Mouse (Mus musculus): ENCODE measurements around the gene Crygf. TPM values are rescaled to one million over a fixed set of nuclear protein-coding genes. Genes with fewer than 3 reads are reported as not detected.
"Not testable (repeated sequence)": the region's sequence is repeated elsewhere in the genome, so short reads cannot be mapped to it uniquely, and the experiment has no call there.

Gene Crygf
- total RNA-seq (2014; rRNA removed) (3.3 TPM in 1 of 2 replicates, not detected in the other), polyA plus RNA-seq (2015; fragmentation: Nextera tagmentation; extraction: Ambion mirVana) (not detected in 2 replicates)

- Histone ChIP-seq H3K27ac (no peak within 1 kb of the TSS), H3K4me3 (ENCODE audit: low read length) (no peak within 1 kb of the TSS), H3K36me3 (ENCODE audit: insufficient read depth, low read length) (no peaks in the 10 kb centered on the region), H3K27me3 (ENCODE audit: insufficient read depth, low read length) (no peaks in the 10 kb centered on the region), H3K9ac (replicated peaks; ENCODE audit: low read length) (no peak within 1 kb of the TSS), H3K4me2 (ENCODE audit: low read depth, low read length) (no peak within 1 kb of the TSS), H3K4me1 (ENCODE audit: insufficient read depth, low read length) (no peaks in the 10 kb centered on the region), H3K9me3 (ENCODE audit: low read length) (no peaks in the 10 kb centered on the region)
- TF ChIP-seq CTCF (IDR thresholded peaks at IDR 0.05; ENCODE audit: low read depth), result no peak
- DNase-seq (ENCODE audit: low spot score) (no peak), ATAC-seq (no peak)
- 51% methylated on average over 4 of the region's 4 CpGs for WGBS
These were observed at the start of gene Crygf for GRCm38 (mm10) chr1:65926294-65926693. Gene Crygf, plus strand, starts transcription at chr1:65926520.

DNA sequence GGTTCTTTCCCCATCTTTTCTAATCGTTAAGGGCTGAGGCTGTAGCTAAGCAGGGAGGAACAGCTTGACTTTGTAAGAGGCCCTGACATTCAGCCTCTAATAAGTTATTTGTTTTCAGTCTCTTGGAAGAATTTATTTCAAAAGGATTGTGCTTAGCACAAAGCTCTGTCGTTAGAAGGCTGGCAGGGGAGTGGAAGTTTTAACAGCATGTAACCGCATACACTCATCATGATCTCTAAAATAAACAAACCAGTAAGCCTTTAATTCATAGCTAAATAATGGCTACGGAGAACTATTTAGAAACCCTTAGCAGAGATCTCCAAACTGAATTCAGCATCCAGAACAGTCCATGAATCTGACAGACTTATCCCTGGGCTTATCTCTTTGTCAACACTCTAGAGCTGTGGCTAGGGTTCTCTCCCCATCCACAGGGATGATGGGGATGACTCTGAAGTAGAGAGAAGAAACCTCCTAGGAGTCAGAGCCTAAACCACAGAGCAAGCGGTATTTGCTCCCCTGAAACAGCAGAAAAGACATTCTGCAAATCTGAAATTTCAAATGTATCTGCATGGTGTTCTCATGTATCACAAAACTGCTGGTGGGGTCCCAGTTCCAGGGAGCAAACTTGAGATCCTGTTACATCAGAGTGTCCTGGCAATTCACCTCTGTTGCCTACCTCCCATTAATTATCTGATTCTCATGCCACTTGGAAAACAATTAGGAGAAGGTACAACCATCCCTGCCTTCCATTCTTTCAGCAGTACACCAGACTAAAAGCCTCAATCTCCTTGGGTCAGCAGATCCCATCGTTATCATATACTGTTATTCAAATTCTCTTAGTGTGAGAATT is 734 bp upstream of the Crygf start:
- H3K9ac ChIP-seq (replicated peaks; ENCODE audit: low read length), result no peak overlapping the region
- H3K9me3 ChIP-seq (ENCODE audit: low read length), result no peaks in the 10 kb centered on the region
- no peak overlapping the region for H3K4me3 ChIP-seq (ENCODE audit: low read length)
- H3K36me3 ChIP-seq (ENCODE audit: insufficient read depth, low read length), result no peaks in the 10 kb centered on the region
- ATAC-seq (no peak), DNase-seq (ENCODE audit: low spot score) (no peak)
- no peaks in the 10 kb centered on the region for H3K27me3 ChIP-seq (ENCODE audit: insufficient read depth, low read length)
- WGBS, result 43% methylated on average over 6 of the region's 6 CpGs
- no peak for TF ChIP-seq CTCF (IDR thresholded peaks at IDR 0.05; ENCODE audit: low read depth)
- no peak overlapping the region for H3K27ac ChIP-seq
- no peak overlapping the region for H3K4me2 ChIP-seq (ENCODE audit: low read depth, low read length)
- H3K4me1 ChIP-seq (ENCODE audit: insufficient read depth, low read length), result no peaks in the 10 kb centered on the region

DNA sequence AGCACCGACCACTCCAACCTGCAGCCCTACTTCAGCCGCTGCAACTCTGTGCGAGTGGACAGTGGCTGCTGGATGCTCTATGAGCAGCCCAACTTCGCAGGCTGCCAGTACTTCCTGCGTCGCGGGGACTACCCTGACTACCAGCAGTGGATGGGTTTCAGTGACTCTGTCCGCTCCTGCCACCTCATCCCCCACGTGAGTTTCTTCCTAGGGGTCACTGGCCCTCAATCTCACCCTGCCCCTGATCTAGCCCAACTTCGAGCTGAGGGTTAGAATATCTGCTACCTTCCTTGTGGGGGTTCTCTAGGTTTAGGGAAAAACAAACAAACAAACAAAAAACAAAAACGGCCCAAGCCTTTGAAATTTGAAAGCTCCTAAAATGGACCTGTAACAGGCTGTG is 376 bp downstream of the Crygf start:
- 84% methylated on average over 11 of the region's 11 CpGs for whole genome bisulfite sequencing
- not testable (repeated sequence) for ATAC-seq; H3K9ac ChIP-seq (replicated peaks; ENCODE audit: low read length)

DNA sequence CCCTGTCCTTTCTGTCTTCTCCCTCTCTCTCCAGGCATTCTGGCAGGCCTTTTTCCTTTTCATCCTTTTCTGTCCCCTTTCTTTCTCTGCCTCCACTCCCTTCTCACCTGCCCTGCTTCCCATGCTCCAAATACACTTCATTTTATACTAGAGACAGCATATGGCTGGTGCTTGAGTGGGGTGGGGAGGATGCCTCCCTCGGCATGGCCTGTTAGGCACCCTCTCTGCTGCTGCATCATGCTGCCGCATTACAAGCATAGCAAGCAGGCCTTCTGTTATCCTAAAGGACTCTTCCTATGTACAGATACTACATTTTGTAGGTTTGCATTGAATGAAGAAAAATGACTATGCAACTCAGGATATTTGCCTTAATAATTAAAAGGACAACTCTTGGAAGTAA is 3.7 kb downstream of the Crygf start:
- Histone ChIP-seq H3K27me3 (ENCODE audit: insufficient read depth, low read length) (no peaks in the 10 kb centered on the region), H3K36me3 (ENCODE audit: insufficient read depth, low read length) (no peaks in the 10 kb centered on the region), H3K4me2 (ENCODE audit: low read depth, low read length) (no peak overlapping the region), H3K9me3 (ENCODE audit: low read length) (no peaks in the 10 kb centered on the region), H3K4me3 (ENCODE audit: low read length) (no peak overlapping the region), H3K9ac (replicated peaks; ENCODE audit: low read length) (no peak overlapping the region), H3K4me1 (ENCODE audit: insufficient read depth, low read length) (no peaks in the 10 kb centered on the region), H3K27ac (no peak overlapping the region)
- 71% methylated on average over 2 of the region's 2 CpGs for WGBS
- DNase-seq (ENCODE audit: low spot score), result no peak
- no peak for ATAC-seq
- no peak for TF ChIP-seq CTCF (IDR thresholded peaks at IDR 0.05; ENCODE audit: low read depth)

More for the DNA sequence above, 376 bp downstream of the Crygf start:
- H3K27me3 ChIP-seq (ENCODE audit: insufficient read depth, low read length); H3K27ac ChIP-seq; H3K4me3 ChIP-seq (ENCODE audit: low read length); DNase-seq (ENCODE audit: low spot score); H3K36me3 ChIP-seq (ENCODE audit: insufficient read depth, low read length); H3K4me2 ChIP-seq (ENCODE audit: low read depth, low read length); H3K4me1 ChIP-seq (ENCODE audit: insufficient read depth, low read length); H3K9me3 ChIP-seq (ENCODE audit: low read length): not testable (repeated sequence)

DNA sequence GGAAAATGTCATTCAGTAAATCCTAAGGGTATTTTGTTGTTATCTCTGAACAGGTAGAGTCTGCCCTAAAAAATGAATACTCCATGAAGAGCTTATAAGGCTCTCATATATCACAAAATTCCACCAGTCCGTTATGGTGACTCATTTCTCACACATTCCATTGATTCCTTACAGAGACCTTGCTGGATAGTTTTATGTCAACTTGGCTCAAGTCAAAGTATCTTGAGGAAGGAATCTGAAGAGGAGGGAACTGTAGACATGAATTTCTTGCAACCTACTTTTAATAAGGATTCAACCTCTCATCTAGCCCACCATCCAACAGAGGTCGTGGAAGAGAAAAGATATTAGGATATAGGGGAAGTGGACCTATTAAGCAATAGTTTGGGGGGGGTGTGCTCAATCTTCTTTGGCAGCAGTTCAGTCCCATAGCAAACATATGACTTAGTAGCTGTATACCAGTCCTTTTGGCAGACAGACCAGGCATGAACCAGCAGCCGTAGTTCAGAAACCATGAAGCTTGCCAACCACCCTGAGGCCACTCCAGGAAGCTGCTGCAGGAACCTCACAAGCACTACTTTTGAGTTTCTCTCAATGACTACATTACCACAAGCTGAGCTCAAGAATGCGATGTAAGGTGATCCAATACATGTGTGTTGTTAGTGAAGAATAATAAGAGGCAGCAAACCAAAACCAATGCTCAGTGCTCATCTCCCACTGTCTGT is 5.9 kb downstream of the Crygf start:
- 77% methylated on average over 4 of the region's 4 CpGs for WGBS

More for the DNA sequence above, 5.9 kb downstream of the Crygf start:
- Histone ChIP-seq H3K27ac (no peak overlapping the region), H3K4me1 (ENCODE audit: insufficient read depth, low read length) (no peaks in the 10 kb centered on the region), H3K9me3 (ENCODE audit: low read length) (no peaks in the 10 kb centered on the region), H3K36me3 (ENCODE audit: insufficient read depth, low read length) (no peaks in the 10 kb centered on the region), H3K4me2 (ENCODE audit: low read depth, low read length) (no peak overlapping the region), H3K9ac (replicated peaks; ENCODE audit: low read length) (no peak overlapping the region), H3K4me3 (ENCODE audit: low read length) (no peak overlapping the region), H3K27me3 (ENCODE audit: insufficient read depth, low read length) (no peaks in the 10 kb centered on the region)
- ATAC-seq (no peak), DNase-seq (ENCODE audit: low spot score) (no peak)
- TF ChIP-seq CTCF (IDR thresholded peaks at IDR 0.05; ENCODE audit: low read depth), result no peak

Other genes with a start within 250 kb of the Crygf start
- gene Map2, start 248.8 kb downstream of the Crygf start, total RNA-seq (2014; rRNA removed), result 1,090 and 1,101 TPM in 2 replicates
- 278 and 289 TPM in 2 replicates for gene Map2, start 248.8 kb downstream of the Crygf start, polyA plus RNA-seq (2015; fragmentation: Nextera tagmentation; extraction: Ambion mirVana)